Mouse (Mus musculus): ENCODE results near the gene Nfic. TPM values are rescaled to one million over a fixed set of nuclear protein-coding genes. Genes with fewer than 3 reads are reported as not detected.

The Nfic gene
- polyA plus RNA-seq, 1 experiment from 2014 or later = 82.8 TPM

GRCm38 (mm10) chr10:81483983-81484382 lies 28.5 kb upstream of the Nfic start:
- 22% methylated on average over 9 of the region's 9 CpGs for WGBS

GRCm38 (mm10) chr10:81482533-81482889 lies 27.1 kb upstream of the Nfic start, which contains the start of gene Celf5:
Gene Celf5, minus strand, starts transcription at chr10:81482709.
- peak within 1 kb of the TSS; percentile 51 for H3K4me3 ChIP-seq

More at GRCm38 (mm10) chr10:81483983-81484382, 28.5 kb upstream of the Nfic start:
- Histone ChIP-seq H3K27me3 (peaks cover 34% of the 10 kb centered on the region), H3K9me3 (no peaks in the 10 kb centered on the region), H3K4me3 (no peak overlapping the region), H3K27ac (no peak overlapping the region), H3K4me1 (0 out of 2 replicates have a peak, but pooled peaks cover 5% of the 10 kb centered on the region), H3K9ac (no peak overlapping the region), H3K4me2 (replicated peaks) (no peak overlapping the region), H3K36me3 (peaks cover 31% of the 10 kb centered on the region)
- ATAC-seq (ENCODE audit: low FRiP score, low read depth) = no peak

GRCm38 (mm10) chr10:81481605-81482532 lies 26.4 kb upstream of the Nfic start:
- H3K27ac ChIP-seq = no peak overlapping the region
- WGBS = 4% methylated on average over 35 of the region's 35 CpGs
- 0 out of 2 replicates have a peak, but pooled peaks cover 8% of the 10 kb centered on the region for H3K4me1 ChIP-seq
- ATAC-seq (ENCODE audit: low FRiP score, low read depth) = no peak
- H3K27me3 ChIP-seq = peaks cover 55% of the 10 kb centered on the region
- peaks cover 10% of the 10 kb centered on the region for H3K36me3 ChIP-seq
- peak overlapping the region; percentile 65 for H3K9ac ChIP-seq
- peak overlapping the region; percentile 83 for H3K4me2 ChIP-seq (replicated peaks)
- H3K9me3 ChIP-seq = no peaks in the 10 kb centered on the region
- H3K4me3 ChIP-seq = peak overlapping the region; percentile 51

More at GRCm38 (mm10) chr10:81482533-81482889, 27.1 kb upstream of the Nfic start, which contains the start of gene Celf5:
- Histone ChIP-seq H3K4me1 (0 out of 2 replicates have a peak, but pooled peaks cover 6% of the 10 kb centered on the region), H3K9ac (peak within 1 kb of the TSS; percentile 65), H3K27me3 (peaks cover 49% of the 10 kb centered on the region), H3K27ac (no peak within 1 kb of the TSS), H3K9me3 (no peaks in the 10 kb centered on the region), H3K36me3 (peaks cover 17% of the 10 kb centered on the region), H3K4me2 (replicated peaks) (peak within 1 kb of the TSS; percentile 83)
- under 1% methylated on average over 35 of the region's 36 CpGs for WGBS
- peak; percentile 33; the same call in 1 of the 2 replicates for ATAC-seq (ENCODE audit: low FRiP score, low read depth)

GRCm38 (mm10) chr10:81474461-81474860 lies 19.0 kb upstream of the Nfic start:
- H3K9me3 ChIP-seq = no peaks in the 10 kb centered on the region
- H3K27me3 ChIP-seq = peaks cover 96% of the 10 kb centered on the region
- no peaks in the 10 kb centered on the region for H3K36me3 ChIP-seq
- no peak overlapping the region for H3K4me2 ChIP-seq (replicated peaks)
- no peak overlapping the region for H3K9ac ChIP-seq
- 77% methylated on average over 10 of the region's 10 CpGs for WGBS
- no peak overlapping the region for H3K27ac ChIP-seq
- H3K4me1 ChIP-seq = peaks cover 11% of the 10 kb centered on the region
- ATAC-seq (ENCODE audit: low FRiP score, low read depth) = no peak
- no peak overlapping the region for H3K4me3 ChIP-seq

GRCm38 (mm10) chr10:81473003-81473451 lies 17.6 kb upstream of the Nfic start:
- ATAC-seq (ENCODE audit: low FRiP score, low read depth) = no peak
- Histone ChIP-seq H3K9me3 (no peaks in the 10 kb centered on the region), H3K4me3 (peak overlapping the region; percentile 11), H3K36me3 (no peaks in the 10 kb centered on the region), H3K27me3 (peaks cover 100% of the 10 kb centered on the region), H3K4me1 (peaks cover 11% of the 10 kb centered on the region), H3K27ac (no peak overlapping the region), H3K4me2 (replicated peaks) (peak overlapping the region; percentile 21), H3K9ac (no peak overlapping the region)
- WGBS = 2% methylated on average over 22 of the region's 22 CpGs

- Histone ChIP-seq H3K27ac (no peak overlapping the region), H3K4me3 (peak overlapping the region; percentile 11; the same call in 1 of the 2 replicates), H3K9me3 (no peaks in the 10 kb centered on the region), H3K4me1 (peaks cover 11% of the 10 kb centered on the region), H3K36me3 (no peaks in the 10 kb centered on the region), H3K9ac (no peak overlapping the region), H3K27me3 (peaks cover 100% of the 10 kb centered on the region), H3K4me2 (replicated peaks) (peak overlapping the region; percentile 21; the same call in 1 of the 2 replicates)
- ATAC-seq (ENCODE audit: low FRiP score, low read depth) = no peak
- 8% methylated on average over 15 of the region's 18 CpGs for WGBS
Measured at GRCm38 (mm10) chr10:81472403-81473002, 17.1 kb upstream of the Nfic start.

DNA sequence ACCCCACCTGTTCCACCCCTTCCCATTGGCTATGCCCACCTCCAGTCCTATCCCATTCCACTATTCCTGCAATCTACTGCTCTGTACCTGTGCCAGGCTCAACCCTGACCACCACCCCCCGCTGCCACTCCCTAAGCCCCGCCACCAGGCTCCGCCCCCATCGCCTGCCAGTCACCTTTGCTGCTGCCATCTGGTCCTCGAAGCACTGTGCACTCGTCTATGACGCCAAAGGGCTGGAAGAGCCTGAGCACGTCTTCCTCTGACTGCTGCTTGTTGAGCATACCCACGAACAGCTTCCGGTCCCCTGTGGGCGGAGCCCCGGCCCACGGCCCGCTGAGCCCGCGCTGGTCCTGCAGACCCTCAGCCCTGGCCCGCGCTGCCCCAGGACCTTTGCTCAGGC lies 15.0 kb upstream of the Nfic start:
- peaks cover 100% of the 10 kb centered on the region for H3K27me3 ChIP-seq
- no peak overlapping the region for H3K4me3 ChIP-seq
- H3K27ac ChIP-seq = no peak overlapping the region
- no peaks in the 10 kb centered on the region for H3K9me3 ChIP-seq
- H3K36me3 ChIP-seq = no peaks in the 10 kb centered on the region
- no peak overlapping the region for H3K4me2 ChIP-seq (replicated peaks)
- whole genome bisulfite sequencing = 48% methylated on average over 18 of the region's 18 CpGs
- no peak for ATAC-seq (ENCODE audit: low FRiP score, low read depth)
- peaks cover 8% of the 10 kb centered on the region for H3K4me1 ChIP-seq
- no peak overlapping the region for H3K9ac ChIP-seq

- Histone ChIP-seq H3K36me3 (no peaks in the 10 kb centered on the region), H3K9ac (no peak overlapping the region), H3K27ac (no peak overlapping the region), H3K9me3 (no peaks in the 10 kb centered on the region), H3K4me1 (peaks cover 14% of the 10 kb centered on the region), H3K27me3 (peaks cover 100% of the 10 kb centered on the region), H3K4me2 (replicated peaks) (no peak overlapping the region), H3K4me3 (no peak overlapping the region)
- no peak for ATAC-seq (ENCODE audit: low FRiP score, low read depth)
- whole genome bisulfite sequencing = 82% methylated on average over 5 of the region's 5 CpGs
Measured at GRCm38 (mm10) chr10:81469253-81469652, 13.8 kb upstream of the Nfic start.

DNA sequence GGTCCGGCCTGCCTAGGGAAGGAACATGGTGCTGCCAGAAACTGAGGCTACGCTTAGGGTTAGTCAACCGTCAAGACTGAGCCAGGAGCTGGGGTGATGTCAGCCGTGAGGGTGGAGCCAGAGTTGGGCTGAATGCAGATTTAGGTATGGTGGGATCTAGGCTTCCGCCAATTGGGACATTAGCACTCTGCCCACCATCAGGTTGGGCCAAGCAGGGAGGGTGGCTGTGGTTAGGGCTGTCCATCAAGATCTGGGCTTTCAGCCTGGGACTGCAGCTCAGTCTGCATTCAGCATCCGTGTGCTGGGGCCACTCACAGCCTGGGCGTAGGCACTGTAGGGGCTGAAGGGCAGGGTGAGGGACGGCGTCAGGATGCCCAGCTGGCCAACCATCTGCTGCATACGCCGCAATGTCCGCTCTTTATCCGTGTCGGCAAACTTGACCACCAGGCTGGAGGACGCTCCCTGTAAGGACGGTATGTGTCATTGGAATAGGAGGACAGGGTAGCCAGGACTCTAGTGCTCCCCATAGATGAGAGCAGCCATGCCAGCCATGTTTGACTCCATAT lies 12.3 kb upstream of the Nfic start:
- Histone ChIP-seq H3K4me1 (peaks cover 11% of the 10 kb centered on the region), H3K4me2 (replicated peaks) (no peak overlapping the region), H3K27me3 (peaks cover 100% of the 10 kb centered on the region)

GRCm38 (mm10) chr10:81466881-81467280 lies 11.4 kb upstream of the Nfic start:
- no peaks in the 10 kb centered on the region for H3K9me3 ChIP-seq
- no peak overlapping the region for H3K27ac ChIP-seq
- no peaks in the 10 kb centered on the region for H3K36me3 ChIP-seq
- no peak overlapping the region for H3K4me3 ChIP-seq
- H3K27me3 ChIP-seq = peaks cover 100% of the 10 kb centered on the region
- WGBS = 52% methylated on average over 14 of the region's 14 CpGs
- H3K4me1 ChIP-seq = peaks cover 11% of the 10 kb centered on the region
- no peak for ATAC-seq (ENCODE audit: low FRiP score, low read depth)
- H3K9ac ChIP-seq = no peak overlapping the region
- no peak overlapping the region for H3K4me2 ChIP-seq (replicated peaks)

More for the DNA sequence above, 12.3 kb upstream of the Nfic start:
- no peaks in the 10 kb centered on the region for H3K36me3 ChIP-seq
- H3K27ac ChIP-seq = no peak overlapping the region
- WGBS = 85% methylated on average over 16 of the region's 16 CpGs
- no peaks in the 10 kb centered on the region for H3K9me3 ChIP-seq
- ATAC-seq (ENCODE audit: low FRiP score, low read depth) = no peak
- H3K4me3 ChIP-seq = no peak overlapping the region
- no peak overlapping the region for H3K9ac ChIP-seq

GRCm38 (mm10) chr10:81466066-81466465 lies 10.6 kb upstream of the Nfic start:
- no peak overlapping the region for H3K27ac ChIP-seq
- ATAC-seq (ENCODE audit: low FRiP score, low read depth) = no peak
- 81% methylated on average over 2 of the region's 2 CpGs for WGBS
- no peaks in the 10 kb centered on the region for H3K9me3 ChIP-seq
- peaks cover 100% of the 10 kb centered on the region for H3K27me3 ChIP-seq
- no peak overlapping the region for H3K9ac ChIP-seq
- H3K4me1 ChIP-seq = peaks cover 12% of the 10 kb centered on the region
- no peak overlapping the region for H3K4me2 ChIP-seq (replicated peaks)
- H3K36me3 ChIP-seq = no peaks in the 10 kb centered on the region
- H3K4me3 ChIP-seq = no peak overlapping the region

DNA sequence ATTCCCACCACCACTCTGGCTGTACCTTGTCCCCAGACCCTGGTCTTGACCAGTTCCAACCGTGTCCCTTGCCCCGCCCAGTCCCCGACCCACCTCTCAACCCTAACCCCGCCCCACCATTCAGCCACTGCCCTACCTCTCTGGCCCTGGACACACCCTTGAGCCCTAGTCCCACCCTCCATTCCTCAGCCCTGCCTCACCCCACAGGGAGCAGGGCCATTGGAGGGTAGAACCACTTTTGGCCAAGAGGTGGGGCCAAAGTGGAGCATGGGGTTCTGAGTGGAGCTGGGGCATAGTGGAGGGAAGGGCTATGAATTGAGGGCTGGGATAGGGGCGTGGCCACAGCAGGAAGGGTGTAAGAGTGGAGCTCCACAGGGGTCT lies 9.8 kb upstream of the Nfic start:
- 2% methylated on average over 5 of the region's 5 CpGs for WGBS
- H3K4me1 ChIP-seq = peaks cover 14% of the 10 kb centered on the region
- H3K36me3 ChIP-seq = no peaks in the 10 kb centered on the region
- H3K27ac ChIP-seq = no peak overlapping the region
- no peak overlapping the region for H3K4me3 ChIP-seq
- no peaks in the 10 kb centered on the region for H3K9me3 ChIP-seq
- ATAC-seq (ENCODE audit: low FRiP score, low read depth) = peak; percentile 10; the same call in 1 of the 2 replicates
- H3K4me2 ChIP-seq (replicated peaks) = no peak overlapping the region
- H3K27me3 ChIP-seq = peaks cover 100% of the 10 kb centered on the region
- H3K9ac ChIP-seq = no peak overlapping the region
